Mouse (Mus musculus): ENCODE measurements around the gene Oas1f.
"Not testable (repeated sequence)": the region's sequence is repeated elsewhere in the genome, so short reads cannot be mapped to it uniquely, and the experiment has no call there.

Oas1f gene

DNA sequence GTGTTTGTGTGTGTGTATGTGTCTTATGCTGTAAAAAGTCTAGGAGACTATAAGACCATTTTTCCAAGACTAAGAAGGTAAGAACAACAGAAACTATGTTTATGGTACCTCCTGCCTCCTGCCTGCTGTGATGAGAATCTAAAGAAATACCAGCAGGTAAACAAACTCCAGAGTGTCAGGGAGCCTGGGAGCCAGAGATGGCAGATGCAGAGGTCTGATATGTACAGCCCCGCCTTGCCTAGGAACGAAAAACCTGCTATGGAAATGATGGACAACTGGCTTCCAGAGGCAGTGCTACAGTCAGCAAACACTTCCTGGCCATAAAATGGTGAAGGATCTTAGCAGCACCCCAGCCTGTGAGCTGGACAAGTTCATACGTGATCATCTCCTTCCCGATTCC lies at the start of gene Oas1f:
Oas1f (plus strand) TSS at position 301 of the 400 bp plus-strand sequence.
- DNase-seq (ENCODE audit: extremely low read depth, low read depth, low spot score) = no peak

DNA sequence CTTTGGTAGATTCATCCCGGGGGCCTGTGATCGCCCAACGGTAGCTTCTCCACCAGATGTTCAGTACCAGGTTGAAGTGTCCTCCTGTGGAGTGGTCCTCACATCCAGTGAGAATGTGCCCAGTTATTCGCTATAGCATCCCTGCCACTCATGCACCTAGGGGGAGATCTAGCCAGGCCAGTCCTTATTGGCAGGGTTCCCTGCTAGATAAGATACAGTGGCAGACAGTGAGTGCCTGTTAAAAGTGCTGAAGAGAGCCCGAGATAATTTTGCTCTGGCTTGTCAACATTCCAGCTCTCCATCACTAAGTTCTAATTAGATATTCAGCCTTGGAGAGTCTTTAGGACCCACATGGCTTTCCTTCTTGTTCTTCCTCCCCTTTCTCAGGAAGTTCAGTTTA lies 49.0 kb upstream of the Oas1f start:
- DNase-seq (ENCODE audit: extremely low read depth, low read depth, low spot score) = not testable (repeated sequence)

DNA sequence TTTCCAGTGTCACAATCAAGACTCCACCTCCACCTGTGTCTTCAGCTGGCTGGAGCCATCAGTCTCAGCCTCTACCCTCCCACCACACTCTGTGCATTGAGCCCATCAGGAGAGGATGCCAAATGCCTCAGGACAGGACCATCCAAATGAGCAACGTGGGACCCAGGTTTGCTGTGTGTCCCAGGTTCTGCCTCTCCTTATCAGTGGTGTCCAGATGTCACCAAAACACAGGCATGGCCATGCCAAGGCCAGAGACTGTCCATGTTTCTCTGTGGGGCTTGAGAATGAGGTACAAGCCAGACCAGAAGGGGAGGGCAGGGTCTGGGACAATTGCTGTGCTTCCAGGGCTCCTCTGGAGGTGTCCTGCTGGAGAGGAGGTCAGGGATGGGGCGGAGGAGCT lies 48.2 kb upstream of the Oas1f start:
- DNase-seq (ENCODE audit: extremely low read depth, low read depth, low spot score) = not testable (repeated sequence)

DNA sequence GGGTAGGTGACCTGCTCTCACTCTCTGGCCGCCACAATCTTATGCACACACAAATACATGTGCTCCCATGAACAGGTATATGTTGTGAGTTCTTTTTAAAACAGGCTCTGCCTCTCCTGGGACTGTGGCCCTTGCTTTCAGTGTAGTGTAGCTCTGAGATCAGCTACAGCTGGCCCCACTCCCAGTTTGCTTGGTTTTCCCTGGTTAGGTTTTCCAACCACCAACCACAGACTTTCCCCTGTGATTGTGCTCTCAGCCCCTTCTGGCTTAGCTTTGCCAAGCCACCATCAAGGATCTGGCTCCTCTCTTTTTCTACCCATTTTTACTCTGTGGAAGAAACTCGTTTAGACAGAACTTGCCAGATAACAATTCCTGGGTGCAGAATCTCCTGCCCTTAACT lies 43.6 kb upstream of the Oas1f start:
- no peak for DNase-seq (ENCODE audit: extremely low read depth, low read depth, low spot score)

DNA sequence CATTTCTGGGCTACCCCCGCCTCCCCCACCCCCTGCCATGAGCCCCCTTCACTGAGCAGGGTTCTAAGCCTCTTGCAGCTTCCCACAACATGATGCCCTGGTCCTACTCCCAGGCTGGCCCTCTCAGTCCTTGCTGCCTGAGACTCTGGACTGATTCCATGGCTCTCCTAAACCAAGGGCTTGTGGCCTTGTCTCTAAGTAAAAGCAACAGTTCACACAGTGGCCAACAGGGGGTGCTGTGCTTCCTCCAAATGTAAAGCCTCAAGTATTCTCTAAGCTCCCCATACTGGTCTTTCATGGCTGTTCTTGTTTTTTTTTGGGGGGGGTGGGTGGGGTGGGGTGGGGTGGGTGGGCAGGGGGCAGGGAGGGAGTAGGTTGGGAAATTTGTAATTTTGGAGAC lies 40.7 kb upstream of the Oas1f start:
- no peak for DNase-seq (ENCODE audit: extremely low read depth, low read depth, low spot score)

DNA sequence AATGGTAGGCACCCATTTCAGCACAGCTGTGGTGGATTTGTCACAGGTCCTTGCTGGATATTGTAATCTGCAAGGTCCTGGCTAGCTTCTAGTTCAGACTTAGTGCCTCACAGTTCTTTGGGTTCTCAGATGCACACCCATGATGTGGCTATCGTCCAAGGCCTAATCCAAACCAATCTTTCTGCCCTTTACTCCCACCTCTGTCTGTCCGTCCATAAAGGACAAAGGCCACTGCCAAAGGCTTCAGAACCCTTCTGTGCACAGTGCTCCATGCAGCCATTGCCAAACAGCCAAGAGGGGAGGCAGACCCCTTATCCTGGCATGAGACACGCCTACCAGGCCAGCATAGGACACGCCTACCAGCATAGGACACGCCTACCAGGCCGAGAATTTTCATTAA lies 38.0 kb upstream of the Oas1f start:
- no peak for DNase-seq (ENCODE audit: extremely low read depth, low read depth, low spot score)

DNA sequence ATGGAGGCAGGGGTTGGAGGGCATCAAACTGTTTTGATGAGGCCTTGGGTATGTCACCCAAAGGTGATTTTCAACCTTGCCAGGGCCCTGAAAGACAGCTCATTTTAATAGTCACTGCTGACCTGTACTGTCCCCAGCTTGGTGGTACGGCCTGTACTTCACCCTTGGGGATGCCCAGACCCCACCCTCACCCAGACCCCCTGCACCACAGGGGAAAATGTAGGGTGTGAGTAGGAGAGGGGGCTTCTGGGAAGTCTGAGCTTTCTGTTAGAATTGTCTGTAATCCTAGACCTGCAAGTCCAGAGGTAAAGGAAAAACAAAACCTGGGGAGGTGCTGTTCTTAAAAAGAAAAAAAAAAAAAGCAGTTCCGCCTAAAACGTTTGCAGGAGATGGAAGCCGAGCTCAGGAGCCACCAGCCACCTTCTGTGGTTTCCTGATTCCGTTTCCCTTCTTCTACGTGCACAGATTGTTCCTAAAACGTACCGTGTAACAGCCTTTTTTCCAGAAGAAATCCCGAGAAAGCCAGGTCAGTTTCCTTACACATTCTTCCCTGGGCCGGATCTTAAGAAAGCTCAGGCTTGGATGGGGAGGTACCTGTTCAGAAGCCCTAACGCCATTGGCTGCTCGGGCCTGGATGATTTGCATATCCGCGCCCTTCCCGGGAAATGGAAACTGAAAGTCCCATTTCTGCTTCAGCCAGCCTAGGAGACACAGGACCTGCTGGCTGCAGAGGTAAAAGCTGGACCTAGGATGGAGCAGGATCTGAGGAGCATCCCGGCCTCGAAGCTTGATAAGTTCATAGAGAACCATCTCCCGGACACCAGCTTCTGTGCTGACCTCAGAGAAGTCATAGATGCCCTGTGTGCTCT lies 35.0 kb upstream of the Oas1f start, which contains the start of gene Oas1c:
Oas1c (minus strand) TSS at position 564 of the 869 bp plus-strand sequence.
- DNase-seq (ENCODE audit: extremely low read depth, low read depth, low spot score) = peak; percentile 43

DNA sequence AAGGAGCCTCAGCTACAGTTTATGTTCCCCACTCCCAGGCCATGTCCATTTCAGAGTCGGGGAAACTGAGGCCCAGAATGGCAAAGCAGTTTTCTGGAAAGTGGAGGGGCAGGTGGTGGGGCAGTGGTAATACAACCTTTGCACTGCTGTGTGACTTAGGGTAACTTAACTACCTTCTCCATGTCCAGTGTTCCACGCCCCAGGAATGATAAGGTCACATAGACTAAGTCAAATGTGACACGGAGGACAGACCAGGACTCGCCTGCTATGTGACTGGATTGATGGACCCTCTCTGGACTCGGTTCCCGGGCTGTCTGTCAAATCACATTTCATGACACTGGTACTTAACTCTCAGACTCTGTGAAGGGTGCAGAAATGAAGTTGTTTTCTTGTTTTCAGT lies 34.1 kb upstream of the Oas1f start:
- no peak for DNase-seq (ENCODE audit: extremely low read depth, low read depth, low spot score)

DNA sequence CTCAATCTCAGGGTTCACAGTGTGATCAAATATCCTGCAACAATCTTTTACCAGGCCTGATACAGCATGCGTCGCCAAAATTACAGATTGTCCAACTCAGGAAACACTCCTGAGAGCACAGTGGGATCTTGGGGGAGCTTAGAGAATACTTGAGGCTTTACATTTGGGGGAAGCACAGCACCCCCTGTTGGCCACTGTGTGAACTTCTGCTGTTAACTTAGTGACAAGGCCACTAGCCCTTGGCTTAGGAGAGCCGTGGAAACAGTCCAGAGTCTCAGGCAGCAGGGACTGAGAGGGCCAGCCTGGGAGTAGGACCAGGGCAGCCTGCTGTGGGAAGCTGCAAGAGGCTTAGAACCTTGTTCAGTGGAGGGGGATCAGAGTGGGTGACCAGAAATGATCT lies 31.2 kb upstream of the Oas1f start:
- DNase-seq (ENCODE audit: extremely low read depth, low read depth, low spot score) = no peak

DNA sequence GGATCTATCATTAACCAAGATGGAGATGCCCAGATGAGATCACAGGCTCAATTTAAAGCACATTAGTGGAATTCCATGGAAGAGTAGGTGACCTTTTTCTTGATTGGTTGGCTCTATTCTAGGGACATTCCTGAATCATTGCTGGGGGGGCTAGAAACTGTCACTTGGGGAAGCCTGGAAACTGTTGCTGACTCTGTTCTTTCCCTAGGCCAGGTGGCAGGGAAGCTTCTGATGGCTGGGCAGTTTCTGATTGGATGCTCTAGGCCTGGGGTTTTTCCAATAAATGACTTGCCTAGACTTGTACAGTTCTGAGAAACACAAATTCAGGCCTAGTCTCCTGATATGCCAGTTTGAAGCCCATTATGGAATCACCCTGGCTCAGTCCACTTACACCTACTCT lies 28.2 kb upstream of the Oas1f start:
- no peak for DNase-seq (ENCODE audit: extremely low read depth, low read depth, low spot score)

DNA sequence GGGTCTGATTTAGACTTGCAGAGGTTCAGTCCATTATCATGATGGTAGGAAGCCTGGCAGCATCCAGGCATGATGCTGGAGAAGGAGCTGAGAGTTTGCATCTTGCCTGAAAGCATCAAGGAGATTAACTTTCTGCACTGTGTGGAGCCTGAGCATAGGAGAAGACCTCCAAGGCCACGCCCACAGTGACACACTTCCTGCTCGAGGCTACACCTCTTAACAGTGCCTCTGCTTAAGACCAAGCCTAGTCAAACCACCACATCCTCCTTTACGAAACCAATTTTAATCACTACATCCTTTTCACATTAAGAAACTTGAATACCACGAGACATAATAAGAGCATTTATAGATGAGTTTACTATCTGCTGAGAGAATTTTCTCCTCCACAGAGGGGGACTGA lies 16.1 kb upstream of the Oas1f start:
- DNase-seq (ENCODE audit: extremely low read depth, low read depth, low spot score) = no peak

DNA sequence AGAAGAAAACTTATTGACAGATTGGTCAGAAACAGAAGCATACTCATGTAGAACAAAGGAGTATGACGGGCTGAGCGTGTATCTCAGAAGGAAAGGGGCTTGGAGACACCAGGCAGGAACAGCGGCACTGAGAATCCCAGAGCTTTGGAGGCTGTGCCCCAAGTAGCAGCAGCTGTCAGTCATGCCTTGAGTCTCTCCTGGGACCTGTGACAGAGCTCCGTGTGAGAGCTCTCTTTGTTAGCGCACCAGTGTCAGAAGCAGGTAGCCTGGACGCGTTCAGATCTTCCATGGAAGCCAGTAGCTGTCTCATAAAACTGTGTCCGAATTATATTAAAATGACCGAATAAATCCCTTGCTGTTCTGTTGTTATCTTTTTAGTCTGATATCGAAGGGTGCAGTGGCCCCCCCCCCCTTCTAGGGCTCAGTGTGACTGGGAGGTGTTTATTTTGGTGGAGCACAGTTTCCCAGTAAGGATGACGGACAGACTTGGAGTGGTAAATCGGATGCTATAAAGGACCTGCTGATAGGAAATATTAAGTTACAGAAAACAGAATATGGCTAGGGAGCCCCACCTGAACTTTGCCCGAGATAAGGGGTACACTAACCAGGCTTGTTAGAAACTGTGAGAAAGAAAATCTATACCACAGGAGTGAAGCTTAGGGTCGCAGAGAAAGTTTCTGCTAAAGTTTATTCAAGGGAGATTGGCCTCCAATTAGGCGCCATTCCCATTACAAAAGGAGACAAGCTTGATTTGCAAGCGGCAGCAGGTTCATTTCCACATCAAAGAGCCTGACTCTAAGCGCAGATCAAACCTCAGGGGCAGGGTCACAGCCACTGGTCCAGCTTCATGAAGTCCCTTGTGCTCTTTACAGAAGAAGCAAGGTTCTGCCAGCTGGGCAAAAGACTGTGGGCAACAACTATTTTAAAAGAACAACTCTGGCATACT lies 13.6 kb upstream of the Oas1f start:
- no peak for DNase-seq (ENCODE audit: extremely low read depth, low read depth, low spot score)

DNA sequence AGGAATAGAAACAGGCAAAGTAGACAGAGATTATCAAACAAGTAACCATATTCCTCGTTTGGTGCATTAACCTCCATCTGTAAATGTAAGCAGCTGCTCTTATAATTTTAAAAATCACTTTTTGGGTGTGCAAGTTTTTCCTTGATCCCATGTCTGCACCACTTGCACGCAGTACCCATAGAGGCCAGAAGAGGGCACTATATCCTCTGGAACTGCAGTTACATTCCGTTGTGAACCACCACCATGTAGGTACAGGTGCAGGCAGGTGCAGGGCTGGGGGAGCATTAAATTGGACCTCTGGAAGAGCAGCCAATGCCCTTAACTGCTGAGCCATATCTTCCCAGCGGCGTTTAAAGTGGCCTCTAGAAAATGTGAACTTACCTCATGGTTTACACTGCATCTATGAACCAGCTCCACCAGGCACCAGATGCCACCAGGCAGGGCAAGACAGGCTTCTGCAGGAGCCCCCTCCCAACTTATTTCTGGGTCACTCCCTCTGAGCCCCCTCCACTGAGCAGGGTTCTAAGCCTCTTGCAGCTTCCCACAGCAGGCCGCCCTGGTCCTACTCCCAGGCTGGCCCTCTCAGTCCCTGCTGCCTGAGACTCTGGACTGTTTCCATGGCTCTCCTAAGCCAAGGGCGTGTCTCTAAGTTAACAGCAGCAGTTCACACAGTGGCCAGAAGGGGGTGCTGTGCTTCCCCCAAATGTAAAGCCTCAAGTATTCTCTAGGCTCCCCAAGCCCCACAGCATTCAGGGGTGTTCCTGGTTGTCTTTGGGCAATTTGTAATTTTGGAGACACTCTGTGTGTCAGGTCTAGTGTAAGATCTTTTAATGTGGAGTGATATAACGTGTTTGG lies 10.2 kb upstream of the Oas1f start:
- no peak for DNase-seq (ENCODE audit: extremely low read depth, low read depth, low spot score)

DNA sequence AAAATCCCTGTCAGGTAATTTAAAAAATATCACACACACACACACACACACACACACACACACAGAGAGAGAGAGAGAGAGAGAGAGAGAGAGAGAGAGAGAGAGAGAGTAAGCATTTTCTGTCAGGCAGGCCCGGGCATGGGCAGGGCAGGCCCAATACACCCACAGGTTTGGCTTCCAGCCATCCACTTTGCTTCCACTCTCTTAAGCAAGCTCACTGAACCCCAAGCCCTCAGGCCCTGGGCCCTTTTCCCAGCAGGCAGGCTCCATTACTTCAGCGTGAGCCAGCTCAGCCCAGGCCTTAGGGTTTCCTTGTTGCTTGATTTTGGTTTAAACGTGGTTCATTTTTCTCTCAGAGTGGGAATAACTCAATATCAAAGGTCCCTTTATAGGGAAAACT lies 2.5 kb upstream of the Oas1f start:
- DNase-seq (ENCODE audit: extremely low read depth, low read depth, low spot score) = peak; percentile 97

DNA sequence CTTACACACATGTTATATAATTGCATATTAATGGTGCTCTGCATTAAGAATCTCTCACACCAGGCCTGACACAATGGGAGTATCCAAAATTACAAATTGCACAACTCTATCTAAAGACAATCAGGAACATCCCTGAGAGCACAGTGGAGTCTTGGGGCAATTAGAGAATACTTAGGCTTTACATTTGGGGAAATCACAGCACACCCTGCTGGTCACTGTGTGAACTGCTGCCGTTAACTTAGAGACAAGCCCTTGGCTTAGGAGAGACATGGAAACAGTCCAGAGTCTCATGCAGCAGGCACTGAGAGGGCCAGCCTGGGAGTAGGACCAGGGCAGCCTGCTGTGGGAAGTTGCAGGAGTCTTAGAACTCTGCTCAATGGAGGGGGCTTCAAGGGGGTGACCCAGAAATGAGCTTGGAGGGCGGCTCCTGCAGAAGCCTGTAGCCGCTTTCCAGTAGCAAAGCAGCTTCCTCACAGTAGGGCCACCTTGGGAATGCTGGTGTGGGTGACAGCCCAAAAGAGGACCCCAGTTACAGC lies 2.5 kb downstream of the Oas1f start:
- peak; percentile 63 for DNase-seq (ENCODE audit: extremely low read depth, low read depth, low spot score)

DNA sequence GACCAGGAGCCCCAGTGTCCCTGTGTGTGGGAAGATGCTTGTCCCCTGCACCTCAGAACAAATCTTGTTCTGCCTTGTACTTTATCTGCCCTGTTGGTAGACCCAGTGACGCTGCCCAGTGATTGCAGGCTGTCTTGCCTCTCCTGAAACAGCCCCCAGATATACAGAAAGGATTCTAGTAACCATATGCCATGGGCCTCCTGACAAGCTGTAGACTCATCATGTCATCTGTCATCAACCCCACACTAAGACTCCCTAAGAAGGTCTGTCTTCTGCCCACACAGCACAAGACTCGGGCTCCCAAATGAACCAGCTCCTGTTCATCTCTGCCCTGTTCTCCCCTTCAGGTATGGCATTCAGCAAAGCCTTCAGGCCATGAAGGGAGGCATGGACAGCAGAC lies 12.1 kb downstream of the Oas1f start:
- DNase-seq (ENCODE audit: extremely low read depth, low read depth, low spot score) = no peak

DNA sequence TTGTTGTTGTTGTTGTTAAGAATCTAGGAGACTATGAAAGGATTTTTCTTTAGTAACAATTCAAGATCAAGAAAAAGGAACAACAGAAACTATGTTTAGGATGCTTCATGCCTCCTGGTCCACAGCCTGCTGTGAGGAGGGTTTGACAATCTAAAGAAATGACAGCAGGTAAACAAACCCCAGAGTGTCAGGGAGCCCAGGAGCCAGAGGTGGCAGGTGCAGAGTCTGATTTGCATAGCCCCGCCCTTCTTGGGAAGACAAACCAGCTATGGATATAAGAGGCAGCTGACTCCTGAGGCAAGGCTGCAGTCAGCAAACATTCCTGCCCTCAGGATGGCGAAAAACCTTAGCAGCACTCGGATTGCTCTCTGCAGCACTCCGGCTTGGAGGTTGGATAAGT lies 14.0 kb downstream of the Oas1f start, which contains the start of gene Oas1h:
Oas1h (plus strand) TSS at position 301 of the 400 bp plus-strand sequence.
- DNase-seq (ENCODE audit: extremely low read depth, low read depth, low spot score) = no peak

DNA sequence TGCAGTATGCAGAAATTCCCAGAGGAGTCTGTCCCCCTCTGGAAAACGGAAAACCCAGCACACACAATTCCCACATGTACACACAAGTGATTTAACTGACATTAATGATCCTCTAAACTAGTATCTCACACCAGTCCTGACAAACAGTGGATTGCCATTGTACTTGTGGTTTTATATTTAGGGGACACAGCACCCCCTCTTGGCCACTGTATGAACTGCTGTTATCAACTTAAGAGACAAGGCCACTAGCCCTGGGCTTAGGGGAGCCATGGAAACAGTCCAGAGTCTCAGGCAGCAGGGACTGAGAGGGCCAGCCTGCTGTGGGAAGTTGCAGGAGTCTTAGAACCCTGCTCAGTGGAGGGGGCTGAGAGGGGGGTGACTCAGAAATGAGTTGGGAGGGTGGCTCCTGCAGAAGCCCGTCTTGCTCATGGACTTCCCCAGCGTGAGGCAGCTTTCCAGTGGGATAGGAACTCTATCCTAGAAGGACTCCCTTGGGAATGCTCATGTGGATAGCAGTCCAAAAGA lies 18.2 kb downstream of the Oas1f start:
- no peak for DNase-seq (ENCODE audit: extremely low read depth, low read depth, low spot score)

DNA sequence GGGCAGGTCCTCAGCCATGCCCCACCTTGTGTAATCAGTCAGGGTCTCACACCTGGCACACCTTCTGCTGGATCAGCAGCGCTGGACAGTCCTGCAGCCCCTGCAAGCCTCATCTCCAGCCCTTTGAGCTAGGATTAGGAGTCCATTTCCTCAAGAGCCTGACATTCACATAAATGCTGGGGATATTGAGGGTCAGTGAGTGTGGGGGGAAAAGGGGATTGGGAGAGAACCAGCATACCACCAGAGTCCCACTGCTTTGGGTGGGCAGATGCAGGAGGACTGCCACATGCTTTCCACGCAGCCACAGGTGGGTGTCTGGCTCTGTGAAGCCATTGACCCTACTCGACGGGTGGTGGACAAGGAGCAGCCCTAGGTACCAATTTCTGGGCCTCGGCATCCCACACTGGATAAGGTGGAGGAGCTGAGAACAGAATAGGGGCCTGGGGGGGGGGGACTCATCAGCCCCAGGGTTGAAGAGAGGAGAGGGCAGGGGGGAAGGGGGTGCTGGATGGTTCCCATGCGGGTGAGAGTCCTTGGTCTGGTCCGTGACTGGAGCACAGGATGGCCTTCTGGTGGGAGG lies 22.4 kb downstream of the Oas1f start:
- DNase-seq (ENCODE audit: extremely low read depth, low read depth, low spot score) = no peak

DNA sequence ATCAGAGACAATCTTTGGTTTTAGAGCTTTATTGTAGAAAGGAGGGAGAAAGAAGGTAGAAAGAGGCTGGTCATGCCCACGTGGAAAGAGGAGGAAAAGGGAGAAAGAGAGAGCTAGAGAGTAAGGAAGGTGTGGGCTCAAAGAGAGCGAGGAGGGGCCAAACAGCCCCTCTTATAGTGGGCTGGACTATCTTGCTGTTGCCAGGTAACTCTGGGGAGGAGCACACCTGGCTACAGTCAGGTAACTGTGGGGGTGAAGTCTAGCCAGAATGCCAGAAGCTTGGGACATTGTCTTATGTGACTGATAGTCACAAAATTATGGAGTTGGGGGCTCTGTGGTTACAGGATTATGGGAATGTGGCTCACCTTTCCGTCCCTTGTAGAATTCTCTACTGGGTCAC lies 22.9 kb downstream of the Oas1f start:
- DNase-seq (ENCODE audit: extremely low read depth, low read depth, low spot score) = no peak
